Mouse (Mus musculus) megakaryocyte, embryonic 14.5 days (primary cell): ENCODE data around the gene 1700061G19Rik.

Experiments
- FLI1 ChIP-seq: IDR thresholded peaks from 2 replicates; pipeline ENCODE4 v1.6.1; 2012; ENCODE audit warnings: low read length, inconsistent platforms, mixed read lengths
- GATA1 ChIP-seq: IDR thresholded peaks from 3 replicates; pipeline ENCODE4 v1.6.1; 2012; ENCODE audit warnings: mixed read lengths, low read length, inconsistent platforms, borderline replicate concordance

- TF ChIP-seq GATA1 (no peak), FLI1 (no peak)
Observed at GRCm38 (mm10) chr17:56919725-56920124, 44.4 kb downstream of the 1700061G19Rik start.
